Mouse (Mus musculus) midbrain, postnatal 0 days (tissue): ENCODE measurements around the gene Hspa5. TPM values are rescaled to one million over a fixed set of nuclear protein-coding genes. Genes with fewer than 3 reads are reported as not detected.
A peak's percentile ranks its signal among the peaks of the same experiment; 100 is the strongest.
"Not testable (repeated sequence)": the region's sequence is repeated elsewhere in the genome, so short reads cannot be mapped to it uniquely, and the experiment has no call there.

Source experiments
- ATAC-seq: fragments of 200-750 bp; cut with Nextera tagmentation; 2 replicates; pipeline ENCODE4 v1.8.0; 2017; ENCODE audit warnings: moderate number of reproducible peaks, mild to moderate bottlenecking, moderate TSS enrichment, moderate library complexity; ENCODE audit not compliant: low FRiP score
- DNase-seq: peaks from one replicate; pipeline ENCODE4 v3.0.0-alpha.2; 2015; ENCODE audit warnings: low spot score
- H3K27ac ChIP-seq: fragments of 300-500 bp; sonication (generic); 2 replicates; pipeline ENCODE4 v1.5.1; 2014; ENCODE audit warnings: low read depth, mild to moderate bottlenecking, low read length, mixed read lengths
- H3K27me3 ChIP-seq: fragments of 300-500 bp; sonication (generic); 2 replicates; pipeline ENCODE4 v1.6.1; 2014; ENCODE audit warnings: low read length, control low read depth, mixed read lengths; ENCODE audit not compliant: insufficient read depth
- H3K36me3 ChIP-seq: fragments of 300-500 bp; sonication (generic); 2 replicates; pipeline ENCODE4 v1.6.1; 2014; ENCODE audit warnings: low read length, control low read depth, mixed read lengths; ENCODE audit not compliant: insufficient read depth
- H3K4me1 ChIP-seq: fragments of 300-500 bp; sonication (generic); 2 replicates; pipeline ENCODE4 v1.6.1; 2014; ENCODE audit warnings: mild to moderate bottlenecking, control low read depth, antibody characterized with exemption, low read length, mixed read lengths; ENCODE audit not compliant: insufficient read depth
- H3K4me2 ChIP-seq: fragments of 300-500 bp; sonication (generic); 2 replicates; pipeline ENCODE4 v1.6.1; 2014; ENCODE audit warnings: low read depth, mild to moderate bottlenecking, low read length, mixed read lengths; ENCODE audit not compliant: poor library complexity, severe bottlenecking
- H3K4me3 ChIP-seq: fragments of 300-500 bp; sonication (generic); 2 replicates; pipeline ENCODE4 v1.5.1; 2014; ENCODE audit warnings: low read depth, mild to moderate bottlenecking, low read length, moderate library complexity
- H3K9ac ChIP-seq: fragments of 300-500 bp; sonication (generic); replicated peaks from 2 replicates; pipeline ENCODE4 v1.6.1; 2014; ENCODE audit warnings: mild to moderate bottlenecking, low read length, moderate library complexity, mixed read lengths; ENCODE audit not compliant: poor library complexity, severe bottlenecking
- H3K9me3 ChIP-seq: fragments of 300-500 bp; sonication (generic); 2 replicates; pipeline ENCODE4 v1.6.1; 2016; ENCODE audit warnings: low read length, control low read depth
- CTCF ChIP-seq: IDR thresholded peaks from 2 replicates; pipeline ENCODE4 v1.5.1; 2016; ENCODE audit warnings: antibody characterized with exemption, mild to moderate bottlenecking
- WGBS: fragments of 180-500 bp; shearing (Covaris S2); extraction: QIAGEN DNeasy Blood & Tissue Kit; methylation state at CpG from one replicate; pipeline ENCODE4 v1.1.7; 2014; 5-methylcytosine and 5-hydroxymethylcytosine counted together
- polyA plus RNA-seq: library from polyadenylated mRNA; unstranded; fragments of >200 nt; fragmentation: Nextera tagmentation; extraction: Ambion mirVana; gene quantifications from 2 replicates; pipeline ENCODE4 v1.2.1, GENCODE M21; 2015
- total RNA-seq: library from RNA; depleted of rRNA; stranded (reverse); fragments of >200 nt; gene quantifications from 2 replicates; pipeline ENCODE4 v1.2.3, GENCODE M21; 2014

Gene Hspa5
- total and polyA plus RNA-seq, 2 experiments from 2014 or later, result 194 to 331 TPM

DNA sequence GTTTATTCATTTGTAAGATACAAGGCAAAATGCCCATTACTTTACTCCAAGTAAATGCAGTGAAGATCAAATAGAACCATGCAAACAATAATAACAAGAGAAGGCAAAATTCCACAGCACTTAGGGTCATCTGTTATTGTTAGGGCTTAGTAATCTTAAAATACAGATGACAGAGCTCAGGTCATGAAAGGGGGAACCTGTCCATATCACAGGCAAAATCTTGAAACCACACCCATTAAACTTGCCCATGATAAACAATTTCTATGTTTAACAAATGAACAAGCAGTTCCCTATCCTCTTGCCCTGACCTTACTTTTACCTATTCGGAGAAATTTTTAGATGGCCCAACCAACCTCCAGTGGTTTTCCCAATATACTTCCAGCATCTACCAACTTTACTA lies 37.8 kb downstream of the Hspa5 start:
- H3K4me1 ChIP-seq, result no peaks in the 10 kb centered on the region
- no peaks in the 10 kb centered on the region for H3K9me3 ChIP-seq
- no peak overlapping the region for H3K9ac ChIP-seq
- no peaks in the 10 kb centered on the region for H3K27me3 ChIP-seq
- no peak for DNase-seq
- no peak for TF ChIP-seq CTCF
- ATAC-seq, result no peak
- no peak overlapping the region for H3K4me2 ChIP-seq
- H3K27ac ChIP-seq, result no peak overlapping the region
- 100% methylated on average over 1 of the region's 1 CpGs for WGBS
- H3K4me3 ChIP-seq, result no peak overlapping the region
- H3K36me3 ChIP-seq, result peaks cover 24% of the 10 kb centered on the region; the same call in 1 of the 2 replicates

DNA sequence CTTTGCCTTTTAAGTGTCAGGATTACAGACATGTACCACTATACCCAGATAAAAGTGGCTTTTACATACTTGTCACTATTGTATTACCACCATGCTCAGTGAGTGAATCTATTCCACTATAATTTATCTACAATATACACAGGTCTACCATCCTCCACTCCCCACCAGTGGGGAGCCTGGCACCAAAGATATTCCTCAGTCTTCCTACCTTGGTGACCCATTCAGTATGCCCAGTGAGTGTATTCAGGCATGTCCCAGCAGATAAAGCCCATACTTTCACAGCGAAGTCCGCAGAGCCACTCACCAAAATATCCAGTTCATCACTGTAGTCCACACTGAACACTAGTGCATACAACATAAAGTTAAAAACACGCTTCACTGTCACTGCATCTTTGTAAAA lies 39.0 kb downstream of the Hspa5 start:
- no peak for TF ChIP-seq CTCF
- Histone ChIP-seq H3K27me3 (no peaks in the 10 kb centered on the region), H3K4me3 (no peak overlapping the region), H3K27ac (no peak overlapping the region), H3K9ac (no peak overlapping the region), H3K4me2 (no peak overlapping the region), H3K36me3 (peaks cover 21% of the 10 kb centered on the region; the same call in 1 of the 2 replicates), H3K4me1 (no peaks in the 10 kb centered on the region), H3K9me3 (no peaks in the 10 kb centered on the region)
- DNase-seq, result no peak
- no peak for ATAC-seq
- WGBS, result 94% methylated on average over 3 of the region's 3 CpGs

DNA sequence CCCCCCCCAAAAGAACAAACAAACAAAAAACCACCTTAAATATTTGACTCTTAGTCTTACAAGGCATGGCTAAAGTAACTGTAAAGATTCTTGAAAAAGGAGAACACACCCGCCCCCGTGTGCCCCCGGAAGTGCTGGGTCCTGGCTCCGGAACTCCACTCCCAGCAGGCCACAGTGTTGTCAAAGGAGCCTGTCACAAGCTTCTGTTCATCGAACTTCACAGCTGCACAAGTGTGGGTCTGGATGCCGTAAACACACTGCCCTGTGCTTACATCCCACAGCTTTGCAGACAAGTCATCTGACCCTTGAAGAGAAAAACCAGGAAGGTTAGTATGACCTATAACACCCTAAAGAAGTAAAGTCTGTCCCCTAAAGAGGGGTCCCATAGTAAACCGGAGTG lies 40.9 kb downstream of the Hspa5 start:
- Histone ChIP-seq H3K9me3 (no peaks in the 10 kb centered on the region), H3K36me3 (peaks cover 16% of the 10 kb centered on the region), H3K4me1 (no peaks in the 10 kb centered on the region), H3K4me2 (no peak overlapping the region), H3K9ac (no peak overlapping the region), H3K4me3 (no peak overlapping the region), H3K27ac (no peak overlapping the region), H3K27me3 (no peaks in the 10 kb centered on the region)
- ATAC-seq (no peak), DNase-seq (no peak)
- WGBS, result 88% methylated on average over 7 of the region's 7 CpGs
- no peak for TF ChIP-seq CTCF

DNA sequence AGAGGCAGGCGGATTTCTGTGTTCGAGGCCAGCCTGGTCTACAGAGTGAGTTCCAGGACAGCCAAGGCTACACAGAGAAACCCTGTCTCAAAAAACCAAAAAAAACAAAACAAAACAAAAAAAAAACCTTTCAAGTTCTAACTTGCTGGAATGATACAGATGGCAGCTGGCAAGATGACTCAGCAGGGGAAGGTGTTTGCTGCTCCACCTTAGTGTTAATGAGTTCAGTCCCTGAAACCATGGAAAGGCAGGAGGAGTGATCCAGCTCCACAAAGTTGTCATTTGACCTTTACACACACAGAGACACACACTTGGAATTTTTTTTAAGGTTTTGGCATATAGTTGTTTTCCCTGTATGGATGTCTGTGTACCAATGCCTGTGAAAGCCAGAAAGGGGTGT lies 44.1 kb downstream of the Hspa5 start:
- not testable (repeated sequence) for ATAC-seq, H3K9ac ChIP-seq, H3K4me1 ChIP-seq, H3K27me3 ChIP-seq, H3K27ac ChIP-seq, DNase-seq, H3K4me3 ChIP-seq, H3K4me2 ChIP-seq, H3K9me3 ChIP-seq
- H3K36me3 ChIP-seq, result peaks cover 12% of the 10 kb centered on the region
- WGBS, result 96% methylated on average over 2 of the region's 2 CpGs

DNA sequence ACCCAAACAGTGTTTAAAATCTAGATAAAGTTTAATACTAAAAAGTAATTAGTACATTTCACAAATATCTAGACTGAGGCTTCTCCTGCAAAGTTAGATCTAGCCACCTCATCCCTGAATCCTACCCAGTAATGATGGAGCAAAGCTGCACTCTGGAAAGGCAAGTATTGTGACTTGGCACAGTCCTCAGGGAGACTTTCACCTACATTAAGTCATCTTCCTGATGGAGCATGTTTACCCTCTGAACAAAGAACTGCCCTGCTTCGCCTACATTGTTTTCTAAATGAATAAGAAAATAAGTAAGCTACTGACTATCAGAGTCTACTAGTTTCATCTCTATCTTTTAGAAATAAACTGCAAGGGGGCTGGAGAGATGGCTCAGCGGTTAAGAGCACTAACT lies 46.7 kb downstream of the Hspa5 start:
- H3K27ac ChIP-seq, result no peak overlapping the region
- no peaks in the 10 kb centered on the region for H3K4me1 ChIP-seq
- peaks cover 7% of the 10 kb centered on the region for H3K36me3 ChIP-seq
- no peak overlapping the region for H3K4me2 ChIP-seq
- ATAC-seq (no peak), DNase-seq (no peak)
- 96% methylated on average over 2 of the region's 2 CpGs for WGBS
- H3K27me3 ChIP-seq, result no peaks in the 10 kb centered on the region
- no peak overlapping the region for H3K4me3 ChIP-seq
- H3K9ac ChIP-seq, result no peak overlapping the region
- TF ChIP-seq CTCF, result 0 out of 2 replicates have a peak, but pooled peaks have one; percentile 16
- no peaks in the 10 kb centered on the region for H3K9me3 ChIP-seq

DNA sequence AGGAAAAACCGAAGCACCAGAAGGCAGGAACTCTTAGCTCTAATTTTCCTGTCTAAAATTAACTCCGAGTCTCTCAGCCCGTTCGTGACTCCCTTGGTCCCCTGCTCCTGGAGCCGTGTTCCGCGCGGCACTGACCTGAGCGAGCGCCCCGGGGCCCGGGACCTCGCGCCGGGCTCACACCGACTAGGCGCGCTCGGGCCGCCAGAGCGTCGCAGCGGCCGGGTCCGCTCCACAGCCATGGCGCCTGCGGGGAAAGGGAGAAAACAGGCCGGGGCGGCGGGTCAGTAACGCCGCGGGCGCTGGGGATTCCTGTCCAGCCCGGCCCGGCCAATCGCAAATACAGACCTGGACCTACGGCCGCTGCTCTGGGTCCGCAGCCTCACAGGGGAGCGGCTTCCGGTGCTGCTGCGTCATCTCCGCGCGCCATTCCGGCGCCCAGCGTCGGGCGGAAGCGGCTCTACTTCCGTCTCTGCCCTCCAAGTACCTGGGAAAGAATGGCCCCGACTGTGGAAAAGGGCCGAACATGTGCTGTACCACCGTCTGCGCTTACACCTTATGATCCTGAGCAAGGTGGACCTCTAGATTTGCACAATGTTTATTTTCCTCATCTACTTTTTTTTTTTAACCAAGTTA lies 54.2 kb downstream of the Hspa5 start, which contains the start of gene Fbxw2:
Fbxw2 (minus strand) TSS at position 485 of the 633 bp plus-strand sequence.
- H3K27ac ChIP-seq, result peak within 1 kb of the TSS; percentile 87
- ATAC-seq (peak; percentile 98), DNase-seq (peak; percentile 95)
- peaks cover 5% of the 10 kb centered on the region; the same call in 1 of the 2 replicates for H3K36me3 ChIP-seq
- H3K9me3 ChIP-seq, result no peaks in the 10 kb centered on the region; the same call in 1 of the 2 replicates
- peak within 1 kb of the TSS; percentile 99 for H3K4me3 ChIP-seq
- H3K27me3 ChIP-seq, result no peaks in the 10 kb centered on the region
- peak within 1 kb of the TSS; percentile 81 for H3K4me2 ChIP-seq
- H3K9ac ChIP-seq, result peak within 1 kb of the TSS; percentile 97
- WGBS, result under 1% methylated on average over 55 of the region's 57 CpGs
- H3K4me1 ChIP-seq, result 0 out of 2 replicates have a peak, but pooled peaks cover 8% of the 10 kb centered on the region
- no peak for TF ChIP-seq CTCF
